ENCODE assay signal across 9 mouse cellular contexts in genomic region chr5:144256888-144257287, GRCm38 (mm10). TPM values are rescaled to one million over a fixed set of nuclear protein-coding genes. Genes with fewer than 3 reads are reported as not detected.
A peak's percentile ranks its signal among the peaks of the same experiment; 100 is the strongest.
DNase-seq lines count a peak whose midpoint lies in the region; ATAC-seq and TF ChIP-seq lines count a peak whose summit lies in the region.
"Had no signal": no experiment of that assay in that cellular context is flagged by ENCODE, and none has a peak within 500 bp of the region (broad histone marks: within the 10 kb centered on the region; RNA-seq: fewer than 3 reads in every experiment).

No protein-coding gene starts in this region.

- peak overlapping the region; percentile 98 for H3K9ac ChIP-seq in kidney, postnatal 0 days (ENCODE audit: low read depth, low read length)
- H3K9ac ChIP-seq in embryonic facial prominence, embryonic 11.5 days (replicated peaks; ENCODE audit: low read length), result peak overlapping the region; percentile 92
- H3K9ac ChIP-seq in hindbrain, postnatal 0 days (replicated peaks; ENCODE audit: low read length), result peak overlapping the region; percentile 96; the same call in 1 of the 2 replicates

- intact Hi-C loops in left cerebral cortex, postnatal 25 days (cut with DNase I), result loop anchor here (2.0 kb wide), 1 partner anchor 34 kb away; the partner anchor contains the start of gene Tecpr1

- H3ac ChIP-seq in myocyte (ENCODE audit: control insufficient read depth, insufficient read length), result peak overlapping the region; percentile 31

- TF ChIP-seq POLR2A in myocyte (IDR thresholded peaks at IDR 0.05; ENCODE audit: insufficient read length, low read depth), result no peak

- H3K9me3 ChIP-seq in kidney, postnatal 0 days (replicated peaks; ENCODE audit: low read length), result no peaks in the 10 kb centered on the region
- H3K9me3 ChIP-seq in embryonic facial prominence, embryonic 11.5 days (replicated peaks; ENCODE audit: control insufficient read depth, low read length), result no peaks in the 10 kb centered on the region
- no peaks in the 10 kb centered on the region for H3K9me3 ChIP-seq in hindbrain, postnatal 0 days (ENCODE audit: low read length)

- no peaks in the 10 kb centered on the region for H3K27me3 ChIP-seq in kidney, postnatal 0 days (ENCODE audit: insufficient read depth, low read length)
- no peaks in the 10 kb centered on the region for H3K27me3 ChIP-seq in embryonic facial prominence, embryonic 11.5 days (ENCODE audit: control insufficient read depth, insufficient read depth, low read length)
- no peaks in the 10 kb centered on the region for H3K27me3 ChIP-seq in hindbrain, postnatal 0 days (ENCODE audit: insufficient read depth, low read length)
- no peaks in the 10 kb centered on the region for H3K27me3 ChIP-seq in myocyte (ENCODE audit: control insufficient read depth, insufficient read depth, insufficient read length)

- TF ChIP-seq CTCF in kidney, postnatal 0 days (IDR thresholded peaks at IDR 0.05; ENCODE audit: low read depth), result no peak
- TF ChIP-seq CTCF in hindbrain, postnatal 0 days (IDR thresholded peaks at IDR 0.05; ENCODE audit: low read depth), result no peak

- peaks cover 63% of the 10 kb centered on the region for H3K79me2 ChIP-seq in myocyte (ENCODE audit: control insufficient read depth, insufficient read depth)

- peak overlapping the region; percentile 94 for H3K4me3 ChIP-seq in kidney, postnatal 0 days (replicated peaks; ENCODE audit: low read depth, low read length)
- H3K4me3 ChIP-seq in embryonic facial prominence, embryonic 11.5 days (ENCODE audit: low read depth, low read length), result peak overlapping the region; percentile 99
- peak overlapping the region; percentile 97 for H3K4me3 ChIP-seq in hindbrain, postnatal 0 days (ENCODE audit: low read length)
- peak overlapping the region; percentile 95 for H3K4me3 ChIP-seq in myocyte

- ATAC-seq in kidney, postnatal 0 days (replicated peaks; ENCODE audit: low FRiP score, low read depth), result no peak
- ATAC-seq in embryonic facial prominence, embryonic 11.5 days (replicated peaks; ENCODE audit: insufficient number of reproducible peaks, low FRiP score, low TSS enrichment, low read depth), result no peak
- ATAC-seq in hindbrain, postnatal 0 days, result no peak

- H3K4me1 ChIP-seq in kidney, postnatal 0 days (replicated peaks; ENCODE audit: insufficient read depth, low read length), result peaks cover 40% of the 10 kb centered on the region
- peaks cover 16% of the 10 kb centered on the region for H3K4me1 ChIP-seq in embryonic facial prominence, embryonic 11.5 days (ENCODE audit: control insufficient read depth, insufficient read depth, low read length)
- H3K4me1 ChIP-seq in hindbrain, postnatal 0 days (ENCODE audit: insufficient read depth, low read length), result peaks cover 32% of the 10 kb centered on the region

- 0 out of 2 replicates have a peak, but pooled peaks cover 6% of the 10 kb centered on the region for H3K36me3 ChIP-seq in kidney, postnatal 0 days (ENCODE audit: insufficient read depth, low read length)
- H3K36me3 ChIP-seq in embryonic facial prominence, embryonic 11.5 days (replicated peaks; ENCODE audit: control insufficient read depth, insufficient read depth, low read depth, low read length), result no peaks in the 10 kb centered on the region; the same call in 1 of the 2 replicates
- H3K36me3 ChIP-seq in hindbrain, postnatal 0 days (ENCODE audit: insufficient read depth, low read length), result peaks cover 4% of the 10 kb centered on the region; the same call in 1 of the 2 replicates
- H3K36me3 ChIP-seq in myocyte (ENCODE audit: control insufficient read depth, insufficient read depth), result peaks cover 11% of the 10 kb centered on the region

- no peak for DNase-seq in kidney, postnatal 0 days (ENCODE audit: low spot score)
- no peak for DNase-seq in kidney, postnatal 25 days
- peak; percentile 12 for DNase-seq in embryonic facial prominence, embryonic 11.5 days (ENCODE audit: low spot score)
- no peak for DNase-seq in hindbrain, postnatal 0 days (ENCODE audit: low spot score)
- DNase-seq in Muller cell, postnatal 12 days (ENCODE audit: inconsistent ontology term), result no peak
- DNase-seq in left cerebral cortex, postnatal 25 days (ENCODE audit: low spot score in 2 of 2), result no peak
- no peak for DNase-seq in adrenal gland, postnatal 14 days
- DNase-seq: layer of hippocampus, adult 9-11 months had no signal

- H3K27ac ChIP-seq in kidney, postnatal 0 days, result peak overlapping the region; percentile 99
- H3K27ac ChIP-seq in embryonic facial prominence, embryonic 11.5 days (replicated peaks; ENCODE audit: low read depth, low read length), result peak overlapping the region; percentile 2; the same call in 1 of the 2 replicates
- 0 out of 2 replicates have a peak overlapping the region, but pooled peaks have one; percentile 88 for H3K27ac ChIP-seq in hindbrain, postnatal 0 days

- peak overlapping the region; percentile 66 for H3K4me2 ChIP-seq in kidney, postnatal 0 days (ENCODE audit: low read length)
- H3K4me2 ChIP-seq in embryonic facial prominence, embryonic 11.5 days (ENCODE audit: low read depth, low read length), result peak overlapping the region; percentile 57
- H3K4me2 ChIP-seq in hindbrain, postnatal 0 days (ENCODE audit: low read depth, low read length), result peak overlapping the region; percentile 73
- H3K4me2 ChIP-seq in myocyte (ENCODE audit: low read depth), result peak overlapping the region; percentile 98

- WGBS in kidney, postnatal 0 days, result 8% methylated on average over 1 of the region's 1 CpGs
- WGBS in embryonic facial prominence, embryonic 11.5 days, result 43% methylated on average over 1 of the region's 1 CpGs
- 40% methylated on average over 1 of the region's 1 CpGs for WGBS in hindbrain, postnatal 0 days

TF ChIP-seq in myocyte, 11 proteins besides CTCF, POLR2A, EP300 and RAD21:
- TF ChIP-seq USF1 (IDR thresholded peaks at IDR 0.05; ENCODE audit: low read depth) (no peak), TCF12 (IDR thresholded peaks at IDR 0.05; ENCODE audit: insufficient read depth, poor library complexity, severe bottlenecking) (no peak), REST (IDR thresholded peaks at IDR 0.05; ENCODE audit: insufficient read depth, insufficient read length) (no peak), TCF3 (IDR thresholded peaks at IDR 0.05; ENCODE audit: insufficient read length, low read depth) (no peak), MAX (IDR thresholded peaks at IDR 0.05; ENCODE audit: low read depth) (no peak), MYOD1 (IDR thresholded peaks at IDR 0.05; ENCODE audit: control insufficient read depth in 1 of 3, insufficient read length in 2 of 3, low read depth in 2 of 3) (no peak), POLR2AphosphoS2 (IDR thresholded peaks at IDR 0.05; ENCODE audit: insufficient read length, low read depth) (no peak), CEBPB (IDR thresholded peaks at IDR 0.05; ENCODE audit: insufficient read depth, poor library complexity, severe bottlenecking) (no peak), E2F4 (IDR thresholded peaks at IDR 0.05; ENCODE audit: insufficient read depth) (no peak)

RNA-seq across cellular contexts. Expression of gene Bri3, which starts 12.7 kb away (rescaled TPM):
- polyA plus RNA-seq in kidney, postnatal 0 days (2015; fragmentation: Nextera tagmentation; extraction: Ambion mirVana), result 205 and 224 TPM in 2 replicates
- 116 and 118 TPM in 2 replicates for polyA plus RNA-seq in embryonic facial prominence, embryonic 11.5 days (2014; fragmentation: Nextera tagmentation; extraction: Ambion mirVana)
- total RNA-seq in hindbrain, postnatal 0 days (2014; rRNA removed), result 18.2 and 22.1 TPM in 2 replicates
- 113 and 114 TPM in 2 replicates for polyA plus RNA-seq in hindbrain, postnatal 0 days (2015; fragmentation: Nextera tagmentation; extraction: Ambion mirVana)
- 153 TPM for polyA plus RNA-seq in myocyte (2012; fragmentation: generic; extraction: Trizol)
- total RNA-seq in left cerebral cortex, postnatal 25 days (2021), result 10 to 100 TPM; 64.0 to 65.8 TPM
- 123 and 128 TPM in 2 replicates for total RNA-seq in adrenal gland, postnatal 14 days (2021)

RNA-seq across cellular contexts. Expression of gene Tecpr1, which starts 33.5 kb away (rescaled TPM):
- polyA plus RNA-seq in kidney, postnatal 0 days (2015; fragmentation: Nextera tagmentation; extraction: Ambion mirVana), result 15.3 and 17.4 TPM in 2 replicates
- polyA plus RNA-seq in embryonic facial prominence, embryonic 11.5 days (2014; fragmentation: Nextera tagmentation; extraction: Ambion mirVana), result 8.0 and 10.8 TPM in 2 replicates
- total RNA-seq in hindbrain, postnatal 0 days (2014; rRNA removed), result 66.2 and 77.5 TPM in 2 replicates
- 34.1 and 34.7 TPM in 2 replicates for polyA plus RNA-seq in hindbrain, postnatal 0 days (2015; fragmentation: Nextera tagmentation; extraction: Ambion mirVana)
- polyA plus RNA-seq in myocyte (2012; fragmentation: generic; extraction: Trizol), result 19.2 TPM
- 10 to 100 TPM; 86.6 to 87.7 TPM for total RNA-seq in left cerebral cortex, postnatal 25 days (2021)
- total RNA-seq in adrenal gland, postnatal 14 days (2021), result 79.1 and 89.2 TPM in 2 replicates

Comparison
In these comparisons a context has a peak if more than half of its experiments do, and no peak if none do; other contexts are left out.
1. H3K27ac ChIP-seq: peak in every context shown above with its lines; median percentile 99 in kidney, postnatal 0 days; 88 in hindbrain, postnatal 0 days; 2 in embryonic facial prominence, embryonic 11.5 days.